40 mouse cellular contexts compared by ENCODE assay signal in genomic region chr11:67731056-67731455, GRCm38 (mm10). TPM values are rescaled to one million over a fixed set of nuclear protein-coding genes. Genes with fewer than 3 reads are reported as not detected.
"Had no signal": no experiment of that assay in that cellular context is flagged by ENCODE, and none has a peak within 500 bp of the region (broad histone marks: within the 10 kb centered on the region; RNA-seq: fewer than 3 reads in every experiment).

No protein-coding gene starts in this region.

- H3K4me2 ChIP-seq: heart, embryonic 12.5 days; hindbrain, embryonic 12.5 days; hindbrain, embryonic 14.5 days; intestine, embryonic 15.5 days; limb, embryonic 13.5 days; limb, embryonic 15.5 days; liver, embryonic 12.5 days had no signal

- H3K4me3 ChIP-seq: heart, adult 2 months; heart, embryonic 10.5 days; heart, embryonic 12.5 days; hindbrain, embryonic 10.5 days; hindbrain, embryonic 12.5 days; intestine, embryonic 15.5 days; layer of hippocampus, adult 2 months; left cerebral cortex, adult 2 months; limb, embryonic 13.5 days; limb, embryonic 15.5 days; liver, embryonic 12.5 days had no signal

- H3K27me3 ChIP-seq: heart, embryonic 12.5 days; hindbrain, embryonic 12.5 days; intestine, embryonic 15.5 days; limb, embryonic 13.5 days; limb, embryonic 15.5 days; liver, embryonic 12.5 days had no signal

- H3K36me3 ChIP-seq: heart, embryonic 10.5 days; heart, embryonic 12.5 days; hindbrain, embryonic 10.5 days; hindbrain, embryonic 12.5 days; intestine, embryonic 15.5 days; limb, embryonic 13.5 days; limb, embryonic 15.5 days; liver, embryonic 12.5 days had no signal

- H3K27ac ChIP-seq: heart, adult 2 months; heart, embryonic 10.5 days; hindbrain, embryonic 10.5 days; hindbrain, embryonic 12.5 days; hindbrain, embryonic 14.5 days; intestine, embryonic 15.5 days; layer of hippocampus, adult 2 months; left cerebral cortex, adult 2 months; limb, embryonic 13.5 days; limb, embryonic 15.5 days; liver, embryonic 12.5 days; liver, embryonic 14.5 days had no signal

- DNase-seq: forebrain, postnatal 0 days; gastrocnemius, postnatal 10 days; gastrocnemius, postnatal 25 days; heart, adult 2 months; heart, postnatal 10 days; heart, postnatal 4 days; kidney, adult 18-20 months; kidney, adult 8-10 months; kidney, postnatal 10 days; kidney, postnatal 25 days; kidney, postnatal 4 days; left cerebral cortex, postnatal 4 days had no signal

- ATAC-seq: forebrain, postnatal 0 days; hindbrain, embryonic 16.5 days; inflammation-experienced regulatory T-cells, adult 6 months; intestine, embryonic 15.5 days; intestine, postnatal 0 days; liver, embryonic 12.5 days had no signal

- H3K4me1 ChIP-seq: heart, embryonic 10.5 days; hindbrain, embryonic 10.5 days; hindbrain, embryonic 12.5 days; intestine, embryonic 15.5 days; limb, embryonic 13.5 days; limb, embryonic 15.5 days; liver, embryonic 12.5 days had no signal

- H3K9me3 ChIP-seq: heart, embryonic 10.5 days; heart, embryonic 12.5 days; hindbrain, embryonic 10.5 days; hindbrain, embryonic 12.5 days; intestine, embryonic 15.5 days; limb, embryonic 13.5 days; limb, embryonic 15.5 days; liver, embryonic 12.5 days had no signal

- H3K9ac ChIP-seq: forebrain, postnatal 0 days; heart, embryonic 12.5 days; hindbrain, embryonic 12.5 days; hindbrain, embryonic 14.5 days; intestine, embryonic 15.5 days; limb, embryonic 13.5 days; limb, embryonic 15.5 days; liver, embryonic 12.5 days; liver, embryonic 14.5 days had no signal

RNA-seq across cellular contexts. Expression of gene Rcvrn, which starts 35.9 kb away (rescaled TPM):
- total RNA-seq: gastrocnemius, postnatal 10 days; heart, adult 2 months; heart, postnatal 10 days; liver, adult 2 months had no signal
- polyA plus RNA-seq: forebrain, postnatal 0 days; gonadal fat pad, adult 2 months; heart, adult 2 months; heart, embryonic 10.5 days; heart, embryonic 12.5 days; heart, embryonic 14.5 days; heart, embryonic 16.5 days; hindbrain, embryonic 10.5 days; hindbrain, embryonic 12.5 days; hindbrain, embryonic 14.5 days; hindbrain, embryonic 16.5 days; inflammation-experienced regulatory T-cells, adult 6 months; intestine, embryonic 15.5 days; intestine, postnatal 0 days; kidney, embryonic 14.5 days; kidney, embryonic 16.5 days; limb, embryonic 11.5 days; limb, embryonic 13.5 days; limb, embryonic 15.5 days; liver, adult 2 months; liver, embryonic 12.5 days; liver, embryonic 14.5 days had no signal

RNA-seq across cellular contexts. Expression of gene Glp2r, which starts 39.9 kb away (rescaled TPM):
- total RNA-seq: heart, adult 2 months; heart, postnatal 10 days; heart, postnatal 25 days; heart, postnatal 4 days had no signal
- polyA plus RNA-seq: heart, adult 2 months; heart, embryonic 12.5 days; heart, embryonic 14.5 days; hindbrain, embryonic 10.5 days; hindbrain, embryonic 12.5 days; hindbrain, embryonic 14.5 days; inflammation-experienced regulatory T-cells, adult 6 months; kidney, embryonic 14.5 days; liver, adult 2 months had no signal

RNA-seq across cellular contexts. Expression of gene Gsg1l2, which starts 43.4 kb away (rescaled TPM):
- total RNA-seq: forebrain, postnatal 0 days; gastrocnemius, adult 18-20 months; gastrocnemius, postnatal 10 days; gastrocnemius, postnatal 25 days; heart, adult 2 months; heart, postnatal 10 days; heart, postnatal 25 days; heart, postnatal 4 days; layer of hippocampus, adult 2 months; layer of hippocampus, postnatal 10 days; layer of hippocampus, postnatal 25 days; left cerebral cortex, adult 2 months; left cerebral cortex, postnatal 10 days; left cerebral cortex, postnatal 25 days; left cerebral cortex, postnatal 4 days; liver, adult 2 months had no signal
- polyA plus RNA-seq: forebrain, postnatal 0 days; gonadal fat pad, adult 2 months; heart, adult 2 months; heart, embryonic 10.5 days; heart, embryonic 12.5 days; heart, embryonic 14.5 days; heart, embryonic 16.5 days; hindbrain, embryonic 10.5 days; hindbrain, embryonic 12.5 days; hindbrain, embryonic 14.5 days; inflammation-experienced regulatory T-cells, adult 6 months; intestine, embryonic 15.5 days; kidney, embryonic 14.5 days; kidney, embryonic 16.5 days; limb, embryonic 11.5 days; limb, embryonic 13.5 days; limb, embryonic 15.5 days; liver, adult 2 months; liver, embryonic 12.5 days; liver, embryonic 14.5 days had no signal
